Mouse (Mus musculus): ENCODE results near the gene Erfe. TPM values are rescaled to one million over a fixed set of nuclear protein-coding genes. Genes with fewer than 3 reads are reported as not detected.
A peak's percentile ranks its signal among the peaks of the same experiment; 100 is the strongest.

Erfe gene
- polyA plus RNA-seq (2012; rRNA removed) (2.1 and 2.2 TPM in 2 replicates), polyA plus RNA-seq (2014; fragmentation: Nextera tagmentation; extraction: Ambion mirVana) (1.5 and 1.9 TPM in 2 replicates)

DNA sequence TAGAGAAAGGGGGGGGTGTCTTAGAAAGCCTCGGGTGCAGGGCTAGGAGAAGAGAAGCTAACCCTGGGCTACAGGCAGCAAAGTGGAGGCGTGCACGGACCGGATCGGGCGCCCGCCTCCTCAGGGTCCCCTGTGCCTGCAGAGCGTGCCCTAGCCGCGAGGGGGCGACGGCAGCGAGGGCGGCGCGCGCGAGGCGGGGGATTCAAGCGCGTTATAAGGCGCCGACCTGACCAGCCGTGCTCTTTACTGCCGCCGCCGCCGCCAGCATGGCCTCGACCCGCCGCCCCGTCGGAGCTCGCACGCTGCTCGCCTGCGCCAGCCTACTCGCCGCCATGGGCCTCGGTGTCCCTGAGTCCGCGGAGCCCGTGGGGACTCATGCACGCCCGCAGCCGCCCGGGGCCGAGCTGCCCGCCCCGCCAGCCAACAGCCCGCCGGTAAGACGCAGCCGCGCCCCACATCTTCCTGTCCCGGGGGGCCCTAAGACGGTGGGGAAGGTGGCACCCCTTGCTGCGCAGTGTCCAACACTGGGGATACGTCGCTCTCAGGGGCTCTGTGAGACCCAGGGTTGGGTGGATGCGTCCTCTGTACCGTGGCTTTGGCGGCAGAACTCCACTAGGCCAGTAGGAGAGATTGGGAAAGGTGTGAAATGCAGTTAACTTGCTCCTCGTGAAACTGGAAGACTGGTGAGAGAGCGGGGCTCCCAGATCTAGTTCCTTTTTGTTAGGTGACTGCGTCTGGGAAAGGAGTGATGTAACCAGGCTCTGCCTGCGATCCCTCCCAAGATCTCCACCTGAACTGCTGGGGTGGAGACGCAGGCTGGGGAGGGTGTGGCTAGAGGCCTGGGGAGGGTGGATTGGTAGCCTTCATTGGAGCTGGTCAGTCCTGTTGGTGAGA is at the start of gene Erfe:
Erfe (plus strand) TSS at position 216 of the 894 bp plus-strand sequence.
- peak; percentile 36 for DNase-seq (ENCODE audit: low spot score)
- Histone ChIP-seq H3K27me3 (ENCODE audit: control insufficient read depth, insufficient read depth, low read length) (peaks cover 5% of the 10 kb centered on the region; the same call in 1 of the 2 replicates), H3K9me3 (ENCODE audit: control insufficient read depth, low read length) (no peaks in the 10 kb centered on the region), H3K4me2 (replicated peaks; ENCODE audit: low read depth, low read length, severe bottlenecking) (peak within 1 kb of the TSS; percentile 97), H3K27ac (replicated peaks; ENCODE audit: low read depth, low read length) (no peak within 1 kb of the TSS), H3K4me1 (ENCODE audit: control insufficient read depth, insufficient read depth, low read length) (0 out of 2 replicates have a peak, but pooled peaks cover 2% of the 10 kb centered on the region), H3K9ac (ENCODE audit: low read depth, low read length, severe bottlenecking) (peak within 1 kb of the TSS; percentile 59), H3K4me3 (replicated peaks; ENCODE audit: low read length) (peak within 1 kb of the TSS; percentile 45), H3K36me3 (ENCODE audit: control insufficient read depth, insufficient read depth, low read length) (peaks cover 18% of the 10 kb centered on the region)
- no peak for TF ChIP-seq POLR2A (IDR thresholded peaks at IDR 0.05; ENCODE audit: borderline replicate concordance, extremely low read depth, insufficient read depth, insufficient read length)
- 1% methylated on average over 32 of the region's 68 CpGs for WGBS
- peak; percentile 48 for ATAC-seq (ENCODE audit: low FRiP score, low read depth)

GRCm38 (mm10) chr1:91317656-91318055 is 48.6 kb upstream of the Erfe start:
- Histone ChIP-seq H3K9me3 (ENCODE audit: control insufficient read depth, low read length) (no peaks in the 10 kb centered on the region), H3K36me3 (ENCODE audit: control insufficient read depth, insufficient read depth, low read length) (no peaks in the 10 kb centered on the region), H3K9ac (ENCODE audit: low read depth, low read length, severe bottlenecking) (no peak overlapping the region), H3K4me1 (ENCODE audit: control insufficient read depth, insufficient read depth, low read length) (peaks cover 4% of the 10 kb centered on the region; the same call in 1 of the 2 replicates), H3K27ac (replicated peaks; ENCODE audit: low read depth, low read length) (no peak overlapping the region), H3K4me2 (replicated peaks; ENCODE audit: low read depth, low read length, severe bottlenecking) (no peak overlapping the region), H3K4me3 (replicated peaks; ENCODE audit: low read length) (no peak overlapping the region), H3K27me3 (ENCODE audit: control insufficient read depth, insufficient read depth, low read length) (no peaks in the 10 kb centered on the region)
- DNase-seq (ENCODE audit: low spot score), result no peak
- TF ChIP-seq POLR2A (IDR thresholded peaks at IDR 0.05; ENCODE audit: borderline replicate concordance, extremely low read depth, insufficient read depth, insufficient read length), result no peak
- 69% methylated on average over 6 of the region's 6 CpGs for WGBS
- ATAC-seq (ENCODE audit: low FRiP score, low read depth), result no peak

GRCm38 (mm10) chr1:91321760-91322438 is 44.3 kb upstream of the Erfe start, which contains the start of gene Espnl:
Gene Espnl (plus strand): TSS chr1:91322075.
- no peaks in the 10 kb centered on the region for H3K4me1 ChIP-seq (ENCODE audit: control insufficient read depth, insufficient read depth, low read length)
- H3K27me3 ChIP-seq (ENCODE audit: control insufficient read depth, insufficient read depth, low read length), result no peaks in the 10 kb centered on the region
- no peak within 1 kb of the TSS for H3K4me3 ChIP-seq (replicated peaks; ENCODE audit: low read length)
- no peak within 1 kb of the TSS for H3K4me2 ChIP-seq (replicated peaks; ENCODE audit: low read depth, low read length, severe bottlenecking)
- 67% methylated on average over 18 of the region's 19 CpGs for WGBS
- TF ChIP-seq POLR2A (IDR thresholded peaks at IDR 0.05; ENCODE audit: borderline replicate concordance, extremely low read depth, insufficient read depth, insufficient read length), result no peak
- ATAC-seq (ENCODE audit: low FRiP score, low read depth) (no peak), DNase-seq (ENCODE audit: low spot score) (no peak)
- H3K9me3 ChIP-seq (ENCODE audit: control insufficient read depth, low read length), result no peaks in the 10 kb centered on the region
- H3K27ac ChIP-seq (replicated peaks; ENCODE audit: low read depth, low read length), result no peak within 1 kb of the TSS
- no peak within 1 kb of the TSS for H3K9ac ChIP-seq (ENCODE audit: low read depth, low read length, severe bottlenecking)
- H3K36me3 ChIP-seq (ENCODE audit: control insufficient read depth, insufficient read depth, low read length), result no peaks in the 10 kb centered on the region

GRCm38 (mm10) chr1:91324646-91325045 is 41.6 kb upstream of the Erfe start:
- H3K36me3 ChIP-seq (ENCODE audit: control insufficient read depth, insufficient read depth, low read length), result no peaks in the 10 kb centered on the region
- WGBS, result 61% methylated on average over 2 of the region's 2 CpGs
- H3K4me3 ChIP-seq (replicated peaks; ENCODE audit: low read length), result no peak overlapping the region
- no peaks in the 10 kb centered on the region for H3K27me3 ChIP-seq (ENCODE audit: control insufficient read depth, insufficient read depth, low read length)
- no peaks in the 10 kb centered on the region for H3K9me3 ChIP-seq (ENCODE audit: control insufficient read depth, low read length)
- TF ChIP-seq POLR2A (IDR thresholded peaks at IDR 0.05; ENCODE audit: borderline replicate concordance, extremely low read depth, insufficient read depth, insufficient read length), result no peak
- DNase-seq (ENCODE audit: low spot score), result no peak
- ATAC-seq (ENCODE audit: low FRiP score, low read depth), result no peak
- H3K9ac ChIP-seq (ENCODE audit: low read depth, low read length, severe bottlenecking), result no peak overlapping the region
- H3K4me2 ChIP-seq (replicated peaks; ENCODE audit: low read depth, low read length, severe bottlenecking), result no peak overlapping the region
- H3K4me1 ChIP-seq (ENCODE audit: control insufficient read depth, insufficient read depth, low read length), result no peaks in the 10 kb centered on the region
- no peak overlapping the region for H3K27ac ChIP-seq (replicated peaks; ENCODE audit: low read depth, low read length)

DNA sequence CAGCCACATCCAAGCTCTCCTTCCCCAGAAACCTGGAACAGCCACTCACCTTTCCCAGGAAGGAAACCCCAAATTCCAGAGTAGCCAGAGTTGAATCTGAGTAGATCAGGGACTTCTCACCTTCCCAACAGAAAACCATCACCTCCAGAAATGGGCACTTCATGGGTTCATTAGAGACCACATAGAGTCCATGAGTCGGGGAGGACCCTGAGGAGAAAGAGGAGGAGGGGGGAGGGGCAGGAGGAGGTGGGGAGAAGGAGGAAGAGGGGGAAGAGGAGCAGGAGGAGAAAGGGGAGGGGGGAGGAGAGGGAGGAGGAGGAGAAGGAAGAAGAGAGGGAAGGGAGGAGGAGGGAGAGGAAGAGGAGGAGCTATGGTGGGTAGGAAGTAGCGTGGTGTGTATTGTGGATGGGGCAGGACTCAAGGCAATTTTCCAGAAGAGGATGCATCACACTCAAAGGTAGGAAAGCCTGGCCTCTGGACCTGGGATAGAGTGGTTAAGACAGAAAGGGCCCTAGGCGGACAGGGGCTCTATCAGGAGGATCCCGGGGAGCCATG is 40.7 kb upstream of the Erfe start:
- Histone ChIP-seq H3K27me3 (ENCODE audit: control insufficient read depth, insufficient read depth, low read length) (no peaks in the 10 kb centered on the region), H3K36me3 (ENCODE audit: control insufficient read depth, insufficient read depth, low read length) (no peaks in the 10 kb centered on the region), H3K4me2 (replicated peaks; ENCODE audit: low read depth, low read length, severe bottlenecking) (no peak overlapping the region), H3K9ac (ENCODE audit: low read depth, low read length, severe bottlenecking) (no peak overlapping the region), H3K27ac (replicated peaks; ENCODE audit: low read depth, low read length) (no peak overlapping the region), H3K9me3 (ENCODE audit: control insufficient read depth, low read length) (no peaks in the 10 kb centered on the region), H3K4me3 (replicated peaks; ENCODE audit: low read length) (no peak overlapping the region), H3K4me1 (ENCODE audit: control insufficient read depth, insufficient read depth, low read length) (no peaks in the 10 kb centered on the region)
- DNase-seq (ENCODE audit: low spot score) (no peak), ATAC-seq (ENCODE audit: low FRiP score, low read depth) (no peak)
- no peak for TF ChIP-seq POLR2A (IDR thresholded peaks at IDR 0.05; ENCODE audit: borderline replicate concordance, extremely low read depth, insufficient read depth, insufficient read length)
- WGBS, result 67% methylated on average over 4 of the region's 4 CpGs
